Mouse (Mus musculus) lung, embryonic 16.5 days (tissue): ENCODE results near the gene Gm266. TPM values are rescaled to one million over a fixed set of nuclear protein-coding genes. Genes with fewer than 3 reads are reported as not detected.
A peak's percentile ranks its signal among the peaks of the same experiment; 100 is the strongest.

Source experiments
- ATAC-seq: fragments of 200-750 bp; cut with Nextera tagmentation; 2 replicates; pipeline ENCODE4 v1.8.0; 2017; ENCODE audit warnings: low read depth, mild to moderate bottlenecking, moderate library complexity
- H3K27ac ChIP-seq: fragments of 300-500 bp; sonication (generic); 2 replicates; pipeline ENCODE4 v1.5.1; 2014; ENCODE audit warnings: mild to moderate bottlenecking, control low read depth, low read length
- H3K27me3 ChIP-seq: fragments of 300-500 bp; sonication (generic); 2 replicates; pipeline ENCODE4 v1.6.1; 2014; ENCODE audit warnings: low read depth, low read length, mixed read lengths; ENCODE audit not compliant: control insufficient read depth, insufficient read depth
- H3K36me3 ChIP-seq: fragments of 300-500 bp; sonication (generic); 2 replicates; pipeline ENCODE4 v1.6.1; 2014; ENCODE audit warnings: low read length; ENCODE audit not compliant: control insufficient read depth, insufficient read depth
- H3K4me1 ChIP-seq: fragments of 300-500 bp; sonication (generic); replicated peaks from 2 replicates; pipeline ENCODE4 v1.6.1; 2014; ENCODE audit warnings: low read length, mixed read lengths; ENCODE audit not compliant: control insufficient read depth, insufficient read depth
- H3K4me2 ChIP-seq: fragments of 300-500 bp; sonication (generic); 2 replicates; pipeline ENCODE4 v1.6.1; 2014; ENCODE audit warnings: low read depth, low read length, control low read depth
- H3K4me3 ChIP-seq: fragments of 300-500 bp; sonication (generic); 2 replicates; pipeline ENCODE4 v1.5.1; 2014; ENCODE audit warnings: mild to moderate bottlenecking, low read length, control low read depth
- H3K9ac ChIP-seq: fragments of 300-500 bp; sonication (generic); 2 replicates; pipeline ENCODE4 v1.6.1; 2014; ENCODE audit warnings: low read length, control low read depth
- H3K9me3 ChIP-seq: fragments of 300-500 bp; sonication (generic); 2 replicates; pipeline ENCODE4 v1.6.1; 2016; ENCODE audit warnings: low read length; ENCODE audit not compliant: control insufficient read depth
- WGBS: fragments of 180-500 bp; shearing (Covaris S2); extraction: QIAGEN DNeasy Blood & Tissue Kit; methylation state at CpG from one replicate; pipeline ENCODE4 v1.1.7; 2014; 5-methylcytosine and 5-hydroxymethylcytosine counted together
- polyA plus RNA-seq: library from polyadenylated mRNA; unstranded; fragments of >200 nt; fragmentation: Nextera tagmentation; extraction: Ambion mirVana; gene quantifications from 2 replicates; pipeline ENCODE4 v1.2.1, GENCODE M21; 2015

Gm266 gene
- polyA plus RNA-seq, 1 experiment from 2014 or later: 3.9 TPM

- H3K4me3 ChIP-seq: no peak overlapping the region
- no peaks in the 10 kb centered on the region for H3K9me3 ChIP-seq
- H3K36me3 ChIP-seq: no peaks in the 10 kb centered on the region
- H3K9ac ChIP-seq: no peak overlapping the region
- 60% methylated on average over 11 of the region's 11 CpGs for WGBS
- ATAC-seq: no peak
- H3K4me2 ChIP-seq: no peak overlapping the region
- peaks cover 13% of the 10 kb centered on the region for H3K4me1 ChIP-seq
- peaks cover 32% of the 10 kb centered on the region for H3K27me3 ChIP-seq
- no peak overlapping the region for H3K27ac ChIP-seq
Observed at GRCm38 (mm10) chr12:111489261-111489865, 3.7 kb upstream of the Gm266 start.

- Histone ChIP-seq H3K27me3 (peaks cover 36% of the 10 kb centered on the region), H3K9me3 (no peaks in the 10 kb centered on the region), H3K4me3 (peak overlapping the region; percentile 57), H3K9ac (peak overlapping the region; percentile 60; the same call in 1 of the 2 replicates), H3K27ac (no peak overlapping the region), H3K36me3 (no peaks in the 10 kb centered on the region), H3K4me2 (peak overlapping the region; percentile 88), H3K4me1 (peaks cover 13% of the 10 kb centered on the region)
- WGBS: 9% methylated on average over 12 of the region's 12 CpGs
- ATAC-seq: no peak
Observed at GRCm38 (mm10) chr12:111486455-111486854, 832 bp upstream of the Gm266 start.

GRCm38 (mm10) chr12:111485046-111485651 lies 474 bp downstream of the Gm266 start:
- peaks cover 13% of the 10 kb centered on the region for H3K4me1 ChIP-seq
- H3K9me3 ChIP-seq: no peaks in the 10 kb centered on the region
- peak overlapping the region; percentile 57 for H3K4me3 ChIP-seq
- H3K27me3 ChIP-seq: peaks cover 36% of the 10 kb centered on the region
- H3K27ac ChIP-seq: no peak overlapping the region
- H3K4me2 ChIP-seq: peak overlapping the region; percentile 88
- H3K36me3 ChIP-seq: no peaks in the 10 kb centered on the region
- ATAC-seq: peak; percentile 28; the same call in 1 of the 2 replicates
- peak overlapping the region; percentile 60 for H3K9ac ChIP-seq
- 1% methylated on average over 57 of the region's 63 CpGs for WGBS

GRCm38 (mm10) chr12:111479917-111480316 lies 5.7 kb downstream of the Gm266 start:
- peaks cover 8% of the 10 kb centered on the region for H3K27me3 ChIP-seq
- no peak overlapping the region for H3K4me2 ChIP-seq
- H3K4me3 ChIP-seq: no peak overlapping the region
- H3K4me1 ChIP-seq: peaks cover 2% of the 10 kb centered on the region; the same call in 1 of the 2 replicates
- no peak overlapping the region for H3K27ac ChIP-seq
- ATAC-seq: no peak
- H3K36me3 ChIP-seq: no peaks in the 10 kb centered on the region
- no peaks in the 10 kb centered on the region for H3K9me3 ChIP-seq
- no peak overlapping the region for H3K9ac ChIP-seq
- WGBS: 68% methylated on average over 2 of the region's 2 CpGs

- no peaks in the 10 kb centered on the region for H3K4me1 ChIP-seq
- no peak for ATAC-seq
- WGBS: 42% methylated on average over 5 of the region's 5 CpGs
- H3K27ac ChIP-seq: no peak overlapping the region
- no peaks in the 10 kb centered on the region for H3K36me3 ChIP-seq
- no peaks in the 10 kb centered on the region; the same call in 1 of the 2 replicates for H3K27me3 ChIP-seq
- H3K9ac ChIP-seq: no peak overlapping the region
- H3K4me3 ChIP-seq: no peak overlapping the region
- H3K4me2 ChIP-seq: no peak overlapping the region
- no peaks in the 10 kb centered on the region for H3K9me3 ChIP-seq
Observed at GRCm38 (mm10) chr12:111478924-111479323, 6.7 kb downstream of the Gm266 start.

- 44% methylated on average over 8 of the region's 8 CpGs for WGBS
- Histone ChIP-seq H3K27ac (no peak overlapping the region), H3K4me2 (no peak overlapping the region), H3K27me3 (no peaks in the 10 kb centered on the region), H3K4me3 (no peak overlapping the region), H3K9ac (no peak overlapping the region), H3K36me3 (no peaks in the 10 kb centered on the region), H3K9me3 (no peaks in the 10 kb centered on the region), H3K4me1 (no peaks in the 10 kb centered on the region)
- peak; percentile 61 for ATAC-seq
Observed at GRCm38 (mm10) chr12:111474893-111475643, 10.6 kb downstream of the Gm266 start.

GRCm38 (mm10) chr12:111474384-111474783 lies 11.2 kb downstream of the Gm266 start:
- Histone ChIP-seq H3K27me3 (no peaks in the 10 kb centered on the region), H3K9ac (no peak overlapping the region), H3K27ac (no peak overlapping the region), H3K4me3 (no peak overlapping the region), H3K36me3 (no peaks in the 10 kb centered on the region), H3K4me1 (no peaks in the 10 kb centered on the region), H3K4me2 (no peak overlapping the region), H3K9me3 (no peaks in the 10 kb centered on the region)
- 89% methylated on average over 3 of the region's 3 CpGs for WGBS
- no peak for ATAC-seq

GRCm38 (mm10) chr12:111472886-111473285 lies 12.7 kb downstream of the Gm266 start:
- Histone ChIP-seq H3K36me3 (no peaks in the 10 kb centered on the region), H3K9me3 (no peaks in the 10 kb centered on the region), H3K4me2 (no peak overlapping the region), H3K27me3 (no peaks in the 10 kb centered on the region), H3K4me3 (no peak overlapping the region), H3K4me1 (no peaks in the 10 kb centered on the region), H3K9ac (no peak overlapping the region), H3K27ac (no peak overlapping the region)
- ATAC-seq: no peak
- WGBS: 66% methylated on average over 5 of the region's 5 CpGs

GRCm38 (mm10) chr12:111471721-111472120 lies 13.9 kb downstream of the Gm266 start:
- ATAC-seq: no peak
- Histone ChIP-seq H3K9me3 (no peaks in the 10 kb centered on the region), H3K36me3 (no peaks in the 10 kb centered on the region), H3K4me1 (no peaks in the 10 kb centered on the region), H3K4me3 (no peak overlapping the region), H3K9ac (no peak overlapping the region), H3K27ac (no peak overlapping the region), H3K4me2 (no peak overlapping the region), H3K27me3 (no peaks in the 10 kb centered on the region)
- 54% methylated on average over 3 of the region's 3 CpGs for WGBS
